Mouse (Mus musculus): ENCODE data around the gene Rnh1. TPM values are rescaled to one million over a fixed set of nuclear protein-coding genes. Genes with fewer than 3 reads are reported as not detected.

Rnh1 gene
- total RNA-seq, 4 experiments from 2014 or later = 37.5 to 49.4 (median 42.2) TPM

DNA sequence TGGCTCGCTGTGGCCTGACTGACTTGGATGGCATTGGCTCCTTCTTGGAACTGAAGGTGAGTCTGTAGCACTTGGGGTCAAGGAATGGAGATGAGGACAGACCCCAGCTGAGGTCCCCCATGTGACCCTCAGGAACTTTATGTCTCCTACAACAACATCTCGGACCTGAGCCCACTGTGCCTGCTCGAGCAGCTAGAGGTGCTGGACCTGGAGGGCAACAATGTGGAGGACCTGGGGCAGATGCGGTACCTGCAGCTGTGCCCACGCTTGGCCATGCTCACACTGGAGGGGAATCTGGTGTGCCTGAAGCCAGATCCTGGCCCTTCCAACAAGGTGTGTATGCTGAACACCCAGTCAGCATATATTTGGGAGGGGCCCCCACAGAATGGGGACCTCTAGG, 32.8 kb upstream of the Rnh1 start:
- DNase-seq (ENCODE audit: low spot score in 2 of 2) = no peak

GRCm38 (mm10) chr7:141204546-141204945, 31.9 kb upstream of the Rnh1 start:
- no peak for DNase-seq (ENCODE audit: low spot score in 2 of 2)

DNA sequence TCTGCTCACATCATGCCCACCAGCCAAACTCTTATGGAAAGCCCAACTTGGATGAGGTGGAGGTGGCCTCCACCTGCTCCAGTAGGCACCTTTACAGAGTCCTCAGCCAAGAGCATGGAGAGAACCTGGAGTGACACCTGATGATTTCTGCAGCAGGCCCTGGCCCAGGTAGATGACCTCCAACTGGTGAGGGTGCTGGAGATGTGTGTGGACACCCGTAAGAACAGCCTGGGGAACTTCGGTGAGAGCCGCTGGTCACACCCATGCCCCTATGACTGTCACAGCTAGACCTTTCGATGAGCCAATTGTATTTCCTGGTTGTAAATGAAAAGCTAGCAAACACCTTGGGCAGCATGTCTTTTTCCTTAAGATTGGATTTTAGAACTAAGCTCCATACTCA, 25.5 kb upstream of the Rnh1 start:
- no peak for DNase-seq (ENCODE audit: low spot score in 2 of 2)

DNA sequence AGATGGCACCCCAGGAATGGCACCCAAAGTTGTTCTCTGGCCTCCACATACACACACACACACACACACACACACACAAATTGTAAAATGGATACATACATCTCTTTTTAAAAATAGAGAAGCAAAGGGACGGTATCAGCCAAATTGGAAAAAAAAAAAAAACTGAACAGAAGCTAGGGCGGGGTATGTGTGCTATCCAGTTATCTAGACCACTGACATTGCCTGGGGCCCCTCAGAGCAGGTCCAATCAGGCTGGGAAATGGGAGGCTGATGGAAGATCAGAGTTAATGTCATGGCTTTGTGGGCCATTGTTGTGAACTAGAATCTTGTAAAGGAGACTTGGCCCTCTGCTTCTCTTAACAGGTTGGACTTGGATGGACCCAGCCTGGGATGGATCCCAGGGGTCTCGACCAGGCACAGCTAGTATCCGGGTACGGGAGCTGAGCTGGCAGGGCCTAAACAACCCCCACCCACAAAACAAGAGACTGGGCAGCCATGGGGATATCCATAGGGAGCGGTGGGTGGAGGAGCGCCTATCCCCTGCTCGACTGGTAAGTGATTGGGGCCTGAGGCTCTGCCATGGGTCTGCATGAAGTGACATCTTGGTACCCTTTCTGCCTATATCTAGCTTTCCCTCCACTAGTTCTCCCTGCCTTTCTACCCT, 24.1 kb upstream of the Rnh1 start:
- no peak for DNase-seq (ENCODE audit: low spot score in 2 of 2)

- no peak for DNase-seq (ENCODE audit: low spot score in 2 of 2)
Observed at GRCm38 (mm10) chr7:141195754-141196153, 23.1 kb upstream of the Rnh1 start.

GRCm38 (mm10) chr7:141194830-141195229, 22.2 kb upstream of the Rnh1 start:
- DNase-seq (ENCODE audit: low spot score in 2 of 2) = peak; percentile 80 to 83

- DNase-seq (ENCODE audit: low spot score in 2 of 2) = no peak
Observed at GRCm38 (mm10) chr7:141194409-141194808, 21.8 kb upstream of the Rnh1 start.

DNA sequence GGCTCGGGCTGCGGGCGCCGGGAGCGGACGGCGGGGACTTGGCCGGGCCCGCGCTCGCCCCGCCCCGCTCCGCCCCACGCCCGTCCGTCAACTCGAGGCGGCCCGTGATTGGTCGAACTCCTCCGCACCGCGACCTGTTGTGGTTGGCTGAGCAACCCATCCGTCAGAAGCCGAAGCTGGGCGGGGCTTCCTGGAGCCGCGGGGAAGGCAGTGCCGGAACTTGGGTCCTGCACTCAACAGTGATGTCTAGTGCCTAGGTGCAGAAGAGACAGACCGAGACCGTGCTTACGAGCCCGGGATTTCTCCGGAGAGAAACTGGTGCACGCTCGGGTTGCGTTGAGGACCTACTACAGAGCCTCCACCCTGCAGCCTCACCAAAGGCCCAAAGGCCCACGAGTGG, 21.3 kb upstream of the Rnh1 start, which contains the start of the genes Hras and Lrrc56:
Gene Hras (minus strand): TSS at position 58 of the 400 bp plus-strand sequence.
Gene Lrrc56 (plus strand): TSS at position 210 of the 400 bp plus-strand sequence.
- peak; percentile 94 to 96 for DNase-seq (ENCODE audit: low spot score in 2 of 2)

- DNase-seq (ENCODE audit: low spot score in 2 of 2) = no peak
Observed at GRCm38 (mm10) chr7:141193348-141193856, 20.7 kb upstream of the Rnh1 start.

DNA sequence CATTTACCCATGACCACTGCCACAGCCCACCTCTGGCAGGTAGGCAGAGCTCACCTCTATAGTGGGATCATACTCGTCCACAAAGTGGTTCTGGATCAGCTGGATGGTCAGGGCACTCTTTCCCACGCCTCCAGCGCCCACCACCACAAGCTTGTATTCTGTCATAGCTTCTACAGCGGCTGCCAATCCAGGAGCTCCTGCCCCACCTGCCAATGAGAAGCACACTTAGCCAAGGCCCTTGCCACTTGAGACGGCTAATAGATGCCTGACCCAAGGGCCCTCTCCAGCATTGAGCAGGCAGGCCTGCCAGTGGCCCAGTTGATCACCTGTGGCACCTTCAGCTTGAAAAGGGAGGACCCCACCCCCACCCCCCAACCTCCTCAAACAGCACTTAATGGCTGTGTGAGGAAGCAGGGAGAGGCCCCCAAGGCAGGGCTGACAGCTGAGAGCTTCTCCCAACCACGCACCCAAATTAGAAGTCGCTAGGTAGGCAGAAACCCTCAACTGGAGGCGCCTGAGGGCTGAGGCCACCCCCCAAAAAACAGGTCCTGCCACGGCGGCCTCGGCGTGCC, 20.2 kb upstream of the Rnh1 start:
- no peak for DNase-seq (ENCODE audit: low spot score in 2 of 2)

- no peak for DNase-seq (ENCODE audit: low spot score in 2 of 2)
Observed at GRCm38 (mm10) chr7:141191796-141192685, 19.4 kb upstream of the Rnh1 start.

DNA sequence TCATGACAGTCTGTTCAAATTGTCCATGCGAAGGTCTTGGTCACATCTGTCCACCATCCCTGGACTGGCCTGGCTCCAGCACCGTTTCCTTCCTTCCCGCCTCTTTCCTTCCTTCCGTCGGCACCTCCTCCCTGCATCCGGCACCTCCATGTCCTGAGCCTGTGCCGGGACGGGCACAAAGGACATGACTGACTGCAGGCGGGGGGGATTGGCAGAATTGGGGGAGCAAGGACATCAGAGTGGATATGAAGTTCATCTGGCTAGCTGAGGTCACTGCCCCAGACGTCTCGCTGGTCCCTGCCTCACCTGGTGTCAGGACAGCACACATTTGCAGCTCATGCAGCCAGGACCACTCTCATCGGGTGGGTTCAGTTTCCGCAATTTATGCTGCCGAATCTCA, 18.4 kb upstream of the Rnh1 start:
- DNase-seq (ENCODE audit: low spot score in 2 of 2) = no peak

GRCm38 (mm10) chr7:141190220-141190619, 17.6 kb upstream of the Rnh1 start:
- no peak for DNase-seq (ENCODE audit: low spot score in 2 of 2)

DNA sequence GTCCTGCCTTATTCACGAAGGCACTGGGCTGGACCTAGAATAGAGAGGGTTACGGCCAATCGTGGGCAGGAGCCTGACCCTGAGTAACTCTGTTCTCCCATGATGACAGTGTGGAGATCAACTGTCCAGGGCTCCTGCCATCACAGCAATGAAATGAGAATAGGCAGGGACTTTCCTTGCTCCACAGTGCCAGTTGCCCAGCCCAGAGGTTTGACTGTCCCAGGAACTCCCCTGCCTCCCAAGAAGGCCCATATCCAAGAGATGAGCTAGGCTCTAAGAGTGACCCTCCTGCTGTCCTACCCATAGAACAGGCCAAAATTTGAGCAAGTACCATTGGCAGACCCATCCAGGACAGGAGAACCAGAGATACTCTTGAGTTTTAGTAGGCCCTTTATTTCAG, 16.1 kb upstream of the Rnh1 start:
- no peak for DNase-seq (ENCODE audit: low spot score in 2 of 2)

GRCm38 (mm10) chr7:141188194-141188593, 15.5 kb upstream of the Rnh1 start:
- DNase-seq (ENCODE audit: low spot score in 2 of 2) = no peak

- peak; percentile 81 to 94 for DNase-seq (ENCODE audit: low spot score in 2 of 2)
Observed at GRCm38 (mm10) chr7:141176173-141176572, 3.5 kb upstream of the Rnh1 start.

GRCm38 (mm10) chr7:141175068-141175467, 2.4 kb upstream of the Rnh1 start:
- no peak for DNase-seq (ENCODE audit: low spot score in 2 of 2)

GRCm38 (mm10) chr7:141173323-141173850, 730 bp upstream of the Rnh1 start:
- DNase-seq (ENCODE audit: low spot score in 2 of 2) = no peak

- DNase-seq (ENCODE audit: low spot score in 2 of 2) = no peak
Observed at GRCm38 (mm10) chr7:141169866-141170265, 2.8 kb downstream of the Rnh1 start.

GRCm38 (mm10) chr7:141169300-141169699, 3.4 kb downstream of the Rnh1 start:
- DNase-seq (ENCODE audit: low spot score in 2 of 2) = no peak

GRCm38 (mm10) chr7:141168518-141168953, 4.1 kb downstream of the Rnh1 start:
- DNase-seq (ENCODE audit: low spot score in 2 of 2) = no peak

All from layer of hippocampus, adult 8-10 months (tissue).